Mouse (Mus musculus) kidney, postnatal 36 days (tissue): ENCODE measurements around the gene Gm9857.

ENCODE experiments used
- DNase-seq, 2 experiments: peaks; one replicate each; pipeline ENCODE4 v3.0.0; 2021 to 2022; ENCODE audit warnings: mixed read lengths in 2 of 2

The Gm9857 gene

GRCm38 (mm10) chr3:108921822-108922221 lies 18.4 kb downstream of the Gm9857 start:
- DNase-seq = no peak

- peak; percentile 38 to 80 for DNase-seq
These were observed 19.7 kb downstream of the Gm9857 start for GRCm38 (mm10) chr3:108920442-108921070.

GRCm38 (mm10) chr3:108918852-108919251 lies 21.4 kb downstream of the Gm9857 start:
- DNase-seq = no peak

DNA sequence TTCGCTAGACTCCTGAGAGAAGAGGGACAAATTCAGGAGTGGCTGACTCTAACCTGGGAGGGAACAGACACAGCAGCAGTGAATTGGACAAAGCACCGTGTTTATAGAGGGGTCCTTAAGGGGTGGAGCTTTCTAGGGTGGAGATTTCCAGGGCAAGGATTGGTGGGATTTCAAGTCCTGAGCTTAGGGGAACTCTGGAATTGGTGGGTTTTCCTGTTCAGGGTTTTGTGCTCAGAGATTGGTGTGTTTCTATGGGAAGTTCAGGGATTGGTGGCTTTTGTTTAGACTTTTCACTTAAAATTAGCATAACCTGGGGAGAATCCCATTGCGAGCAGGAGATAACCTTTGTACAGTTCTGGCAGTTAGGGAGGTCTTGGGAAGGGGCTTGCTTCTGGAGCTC lies 22.3 kb downstream of the Gm9857 start:
- DNase-seq = no peak

DNA sequence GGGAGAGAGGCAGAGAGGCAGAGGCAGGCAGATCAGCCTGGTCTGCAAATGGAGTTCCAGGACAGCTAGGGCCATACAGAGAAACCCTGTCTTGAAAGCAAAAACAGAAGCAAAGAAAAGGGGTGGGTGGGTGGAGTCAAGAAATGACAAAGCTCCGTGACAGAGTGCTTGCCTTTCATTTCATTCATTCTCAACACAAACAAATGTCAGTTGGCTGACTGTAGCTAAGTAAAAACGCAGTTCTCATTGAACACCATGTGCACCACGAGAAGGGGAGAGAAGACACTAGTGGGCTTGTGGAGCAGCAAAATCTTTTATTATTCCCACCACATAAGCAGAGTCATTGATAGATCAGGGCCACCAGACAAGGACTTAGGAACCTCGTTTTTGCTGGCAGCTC lies 23.4 kb downstream of the Gm9857 start:
- no peak for DNase-seq

GRCm38 (mm10) chr3:108915999-108916398 lies 24.2 kb downstream of the Gm9857 start:
- DNase-seq = no peak

DNA sequence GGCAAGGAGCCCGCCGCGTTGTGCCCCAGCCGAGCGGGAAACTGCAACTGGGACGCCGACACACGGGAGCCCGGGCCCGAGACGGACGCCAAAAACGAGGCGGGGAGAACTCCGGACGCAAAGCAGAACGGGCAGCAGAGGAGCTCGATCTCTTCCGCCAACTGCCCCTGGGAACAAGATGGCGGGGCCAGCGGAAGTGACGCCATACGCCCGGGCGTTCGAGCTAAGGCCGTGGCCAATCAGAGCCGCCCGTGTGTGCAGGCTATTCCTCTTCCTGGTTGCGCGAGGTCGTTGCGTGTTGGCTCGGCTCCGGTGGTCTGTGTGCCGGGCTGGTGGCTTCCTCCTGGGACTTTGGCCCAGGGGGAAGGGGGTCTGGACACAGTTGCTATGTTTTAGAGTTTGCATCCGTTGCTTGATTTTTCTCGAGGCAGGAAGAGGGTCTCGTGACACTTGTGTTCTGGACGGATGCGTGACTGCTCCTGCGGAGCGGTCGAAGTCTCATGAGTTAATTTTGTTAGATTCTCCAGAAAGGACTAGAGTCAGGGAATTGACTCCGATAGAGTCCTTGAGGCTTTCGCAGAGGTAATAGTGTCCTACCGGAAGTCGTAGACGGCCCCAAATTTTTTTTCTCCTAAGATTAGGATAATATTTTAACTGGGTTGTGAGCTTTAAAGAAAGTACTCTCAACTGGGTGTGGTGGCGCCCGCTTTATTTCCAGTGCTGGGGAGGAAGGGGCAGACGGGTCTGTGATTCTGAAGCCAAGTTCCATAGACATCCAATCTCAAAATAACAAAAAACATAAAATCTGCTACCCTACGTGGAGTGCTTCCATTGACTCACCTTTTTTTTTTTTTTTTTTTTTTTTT lies 28.5 kb downstream of the Gm9857 start, which contains the start of gene Prpf38b:
Gene Prpf38b (minus strand): TSS at position 180 of the 866 bp plus-strand sequence.
- DNase-seq = peak; percentile 97 to 98

GRCm38 (mm10) chr3:108911081-108911547 lies 29.1 kb downstream of the Gm9857 start:
- DNase-seq = peak; percentile 56 to 73

GRCm38 (mm10) chr3:108910303-108911080 lies 29.8 kb downstream of the Gm9857 start:
- peak; percentile 26 to 34 for DNase-seq

- DNase-seq = no peak
These were observed 37.3 kb downstream of the Gm9857 start for GRCm38 (mm10) chr3:108902934-108903333.

DNA sequence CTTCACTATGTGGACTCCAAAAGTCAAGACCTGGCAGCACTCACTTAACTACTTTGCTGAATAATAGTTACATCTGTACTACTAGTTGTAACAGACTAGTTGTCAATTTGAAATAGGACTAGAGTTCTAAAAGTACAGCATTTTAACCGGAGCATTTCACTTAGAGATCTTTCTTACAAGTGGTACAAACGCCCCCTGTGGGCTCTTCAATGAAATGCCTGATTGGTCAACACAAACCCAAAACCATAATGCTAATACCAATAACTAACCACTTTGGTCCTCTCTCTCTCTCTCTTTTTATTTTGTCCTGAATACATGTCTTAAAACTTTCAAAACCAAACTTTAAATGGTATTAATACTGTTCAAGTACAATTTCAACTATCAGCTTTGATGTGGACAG lies 38.2 kb downstream of the Gm9857 start:
- DNase-seq = no peak

DNA sequence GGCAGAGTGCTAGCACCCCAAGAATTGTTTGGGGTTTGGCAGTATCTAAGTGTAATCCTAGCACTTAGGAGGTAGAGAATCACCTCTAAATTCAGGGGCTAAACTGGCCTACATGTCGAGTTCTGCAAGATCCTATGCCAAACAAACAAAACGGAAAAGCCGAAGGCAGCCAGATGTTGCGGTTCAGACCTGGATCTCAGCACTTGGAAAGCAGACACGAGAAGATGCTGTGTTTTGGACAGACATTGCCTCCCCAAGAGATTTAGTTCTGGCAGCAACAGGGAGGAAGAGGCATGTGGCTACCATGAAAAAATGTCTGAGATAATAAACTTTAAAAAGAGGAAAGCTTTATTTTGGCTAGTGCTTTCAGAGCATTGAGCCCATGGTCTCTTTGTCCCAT lies 39.6 kb downstream of the Gm9857 start:
- no peak for DNase-seq

GRCm38 (mm10) chr3:108900147-108900546 lies 40.1 kb downstream of the Gm9857 start:
- no peak for DNase-seq

DNA sequence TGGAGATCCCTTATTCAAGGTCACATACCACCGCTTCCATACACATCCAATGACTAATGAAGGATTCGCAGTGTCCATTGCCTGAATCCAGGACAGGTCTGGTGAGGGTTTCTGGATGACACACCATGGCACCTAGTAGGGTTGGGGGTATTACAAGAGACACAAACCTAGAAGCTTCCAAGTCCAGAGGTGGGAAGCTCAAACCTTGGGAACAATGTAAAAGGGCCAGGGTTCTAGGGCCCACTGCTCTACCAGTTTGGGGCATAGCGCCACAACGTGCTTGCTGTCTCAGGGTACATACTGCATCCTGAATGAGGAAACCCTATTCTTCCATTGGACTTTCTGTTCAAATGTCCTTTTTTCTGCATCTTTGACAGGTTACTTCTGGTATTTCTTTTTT lies 41.6 kb downstream of the Gm9857 start:
- DNase-seq = no peak

DNA sequence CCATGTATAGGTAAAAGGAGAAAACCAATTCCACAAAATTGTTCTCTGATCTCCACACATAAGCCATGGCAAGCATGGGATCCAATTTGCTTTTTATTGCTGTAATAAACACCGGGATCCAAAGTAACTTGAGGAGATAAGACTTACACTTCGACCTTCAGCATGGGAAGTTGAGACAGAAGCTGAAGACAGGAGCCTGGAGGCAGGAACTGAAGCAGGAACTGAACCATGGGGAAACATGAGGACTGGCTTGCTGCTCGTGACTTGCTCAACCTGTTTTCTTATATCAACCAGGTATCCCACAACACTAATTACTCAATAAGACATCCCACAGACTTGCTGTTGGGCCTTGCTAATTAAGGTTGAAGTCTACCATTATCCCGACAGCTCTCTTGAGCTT lies 47.3 kb downstream of the Gm9857 start:
- no peak for DNase-seq

DNA sequence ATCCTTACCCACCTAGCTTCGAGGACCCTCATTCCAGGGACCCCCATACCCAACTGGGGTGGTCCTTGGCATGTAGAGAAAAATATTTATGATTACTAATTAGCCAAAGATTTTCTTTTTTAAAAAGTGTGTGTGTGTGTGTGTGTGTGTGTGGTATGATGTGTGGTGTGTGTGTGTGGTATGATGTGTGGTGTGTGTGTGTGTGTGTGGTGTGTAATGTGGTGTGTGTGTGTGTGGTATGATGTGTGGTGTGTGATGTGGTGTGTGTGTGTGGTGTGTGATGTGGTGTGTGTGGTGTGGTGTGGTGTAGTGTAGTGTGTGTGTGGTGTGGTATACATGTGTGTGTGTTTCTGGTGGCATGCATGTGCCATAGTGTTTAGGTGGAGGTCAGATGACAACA lies 48.2 kb downstream of the Gm9857 start:
- no peak for DNase-seq
